Mouse (Mus musculus) cerebellum, adult 2 months (tissue): ENCODE data around the gene Gcnt3.

ENCODE experiments used
- CTCF ChIP-seq: fragments of 200-500 bp; IDR thresholded peaks from 2 replicates; pipeline ENCODE4 v1.5.1; 2011; ENCODE audit warnings: low read depth, mild to moderate bottlenecking, control low read depth, low read length, moderate library complexity, borderline replicate concordance; ENCODE audit not compliant: insufficient read depth
- POLR2A ChIP-seq: fragments of 200-500 bp; IDR thresholded peaks from 2 replicates; pipeline ENCODE4 v1.6.1; 2011; ENCODE audit warnings: low read length, control low read depth, borderline replicate concordance; ENCODE audit not compliant: insufficient read depth

- TF ChIP-seq POLR2A: no peak
- TF ChIP-seq CTCF: no peak
Measured at GRCm38 (mm10) chr9:69986063-69986462, 51.8 kb downstream of the Gcnt3 start.
